Mouse (Mus musculus): ENCODE results near the gene Slfnl1.

Slfnl1 gene

GRCm38 (mm10) chr4:120581711-120582110 lies 49.7 kb downstream of the Slfnl1 start:
- DNase-seq (ENCODE audit: low spot score): no peak

Data from retina, embryonic 14.5 days (tissue).